Mouse (Mus musculus): ENCODE data around the gene 4930402H24Rik. TPM values are rescaled to one million over a fixed set of nuclear protein-coding genes. Genes with fewer than 3 reads are reported as not detected.

Gene 4930402H24Rik
- total and polyA plus RNA-seq, 2 experiments from 2014 or later = 49.2 to 97.9 TPM

GRCm38 (mm10) chr2:130765396-130765795 lies 140.8 kb downstream of the 4930402H24Rik start:
- ATAC-seq (no peak), DNase-seq (no peak)
- Histone ChIP-seq H3K27me3 (ENCODE audit: insufficient read depth, low read length) (no peaks in the 10 kb centered on the region), H3K36me3 (ENCODE audit: insufficient read depth) (peaks cover 87% of the 10 kb centered on the region), H3K9me3 (ENCODE audit: low read length) (no peaks in the 10 kb centered on the region), H3K4me3 (ENCODE audit: low read depth, low read length) (no peak overlapping the region), H3K27ac (ENCODE audit: low read depth, low read length) (no peak overlapping the region), H3K9ac (no peak overlapping the region), H3K4me2 (ENCODE audit: low read depth) (no peak overlapping the region), H3K4me1 (ENCODE audit: insufficient read depth) (no peaks in the 10 kb centered on the region)
- 93% methylated on average over 3 of the region's 3 CpGs for WGBS
- no peak for TF ChIP-seq CTCF (IDR thresholded peaks at IDR 0.05; ENCODE audit: low read depth)

GRCm38 (mm10) chr2:130760876-130761275 lies 145.3 kb downstream of the 4930402H24Rik start:
- no peak for ATAC-seq
- Histone ChIP-seq H3K4me2 (ENCODE audit: low read depth) (no peak overlapping the region), H3K4me3 (ENCODE audit: low read depth, low read length) (no peak overlapping the region), H3K9ac (no peak overlapping the region), H3K36me3 (ENCODE audit: insufficient read depth) (peaks cover 58% of the 10 kb centered on the region), H3K27me3 (ENCODE audit: insufficient read depth, low read length) (no peaks in the 10 kb centered on the region), H3K27ac (ENCODE audit: low read depth, low read length) (no peak overlapping the region), H3K9me3 (ENCODE audit: low read length) (no peaks in the 10 kb centered on the region), H3K4me1 (ENCODE audit: insufficient read depth) (no peaks in the 10 kb centered on the region)
- DNase-seq = no peak
- no peak for TF ChIP-seq CTCF (IDR thresholded peaks at IDR 0.05; ENCODE audit: low read depth)
- 70% methylated on average over 6 of the region's 6 CpGs for WGBS

- TF ChIP-seq CTCF (IDR thresholded peaks at IDR 0.05; ENCODE audit: low read depth) = no peak
- Histone ChIP-seq H3K9me3 (ENCODE audit: low read length) (no peaks in the 10 kb centered on the region), H3K4me2 (ENCODE audit: low read depth) (no peak overlapping the region), H3K4me1 (ENCODE audit: insufficient read depth) (no peaks in the 10 kb centered on the region), H3K27me3 (ENCODE audit: insufficient read depth, low read length) (no peaks in the 10 kb centered on the region), H3K27ac (ENCODE audit: low read depth, low read length) (no peak overlapping the region), H3K36me3 (ENCODE audit: insufficient read depth) (peaks cover 13% of the 10 kb centered on the region), H3K4me3 (ENCODE audit: low read depth, low read length) (no peak overlapping the region), H3K9ac (no peak overlapping the region)
- DNase-seq (no peak), ATAC-seq (no peak)
- WGBS = 58% methylated on average over 7 of the region's 7 CpGs
These were observed 151.1 kb downstream of the 4930402H24Rik start for GRCm38 (mm10) chr2:130755061-130755607.

DNA sequence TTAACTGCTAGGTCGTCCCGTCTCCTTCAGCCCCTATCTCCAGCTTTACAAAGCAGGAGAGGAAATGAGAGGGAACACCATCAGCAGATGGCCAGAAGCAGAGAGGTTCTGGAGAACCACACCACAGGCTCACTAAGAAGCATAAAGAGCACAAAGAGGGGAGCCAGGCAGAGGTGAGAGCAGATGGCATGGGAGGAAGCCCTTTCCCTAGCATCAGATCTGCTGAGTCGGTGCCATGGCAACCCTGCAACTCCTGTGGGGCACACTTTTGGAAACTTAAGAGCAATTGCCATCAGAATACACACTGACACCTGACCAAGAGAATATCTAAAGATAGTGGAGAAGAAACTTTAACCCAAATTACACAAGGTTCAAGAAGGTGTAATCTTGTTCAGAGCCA lies 151.6 kb downstream of the 4930402H24Rik start:
- Histone ChIP-seq H3K27ac (ENCODE audit: low read depth, low read length) (no peak overlapping the region), H3K9ac (no peak overlapping the region), H3K4me1 (ENCODE audit: insufficient read depth) (no peaks in the 10 kb centered on the region), H3K4me2 (ENCODE audit: low read depth) (no peak overlapping the region), H3K9me3 (ENCODE audit: low read length) (no peaks in the 10 kb centered on the region), H3K36me3 (ENCODE audit: insufficient read depth) (peaks cover 18% of the 10 kb centered on the region), H3K27me3 (ENCODE audit: insufficient read depth, low read length) (no peaks in the 10 kb centered on the region), H3K4me3 (ENCODE audit: low read depth, low read length) (no peak overlapping the region)
- no peak for TF ChIP-seq CTCF (IDR thresholded peaks at IDR 0.05; ENCODE audit: low read depth)
- DNase-seq (no peak), ATAC-seq (no peak)
- 84% methylated on average over 3 of the region's 3 CpGs for WGBS

DNA sequence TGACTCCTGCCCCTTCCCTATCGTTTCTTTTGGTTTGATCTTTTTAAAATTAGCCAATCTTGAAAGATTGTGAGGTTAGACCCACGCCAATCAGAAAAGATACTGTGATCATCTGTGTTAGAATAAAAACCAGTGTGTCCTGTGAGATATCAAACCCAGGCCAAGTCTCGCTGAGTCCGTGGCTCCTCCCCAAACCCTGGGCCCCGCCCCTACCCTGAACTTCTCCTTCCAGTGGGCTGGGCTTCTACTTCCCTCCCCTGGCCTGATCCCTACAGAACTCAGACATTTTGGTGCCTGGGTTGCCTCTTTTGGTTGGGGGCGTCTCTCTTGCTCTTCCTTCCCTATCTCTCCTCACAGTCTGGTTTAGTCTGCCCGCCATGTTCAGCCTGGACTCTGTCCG lies 155.8 kb downstream of the 4930402H24Rik start:
- WGBS = 62% methylated on average over 8 of the region's 8 CpGs
- DNase-seq = no peak

DNA sequence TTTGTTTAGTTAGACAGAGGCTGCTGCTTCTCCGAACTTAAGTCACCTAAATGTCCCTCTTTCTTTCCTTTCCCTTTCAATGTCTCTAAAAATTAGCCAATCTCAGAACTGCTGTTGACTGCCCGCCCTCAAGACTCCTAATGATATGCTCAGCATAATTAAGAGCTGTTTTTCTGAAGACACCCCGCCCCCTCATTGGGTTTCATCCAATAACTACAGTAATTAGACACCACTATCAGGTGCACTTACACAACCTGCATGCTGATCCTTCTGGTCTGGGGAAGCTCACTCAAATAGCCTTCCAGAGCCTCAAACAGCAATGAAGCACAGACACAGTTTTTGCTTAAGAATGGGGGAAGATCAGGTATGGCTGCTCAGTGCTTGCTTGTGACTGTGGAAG lies 156.5 kb downstream of the 4930402H24Rik start:
- H3K4me2 ChIP-seq (ENCODE audit: low read depth) = no peak overlapping the region
- H3K27me3 ChIP-seq (ENCODE audit: insufficient read depth, low read length) = no peaks in the 10 kb centered on the region
- H3K36me3 ChIP-seq (ENCODE audit: insufficient read depth) = peaks cover 56% of the 10 kb centered on the region
- TF ChIP-seq CTCF (IDR thresholded peaks at IDR 0.05; ENCODE audit: low read depth) = no peak
- WGBS = 46% methylated on average over 3 of the region's 3 CpGs
- DNase-seq = no peak
- no peaks in the 10 kb centered on the region for H3K4me1 ChIP-seq (ENCODE audit: insufficient read depth)
- no peak for ATAC-seq
- no peak overlapping the region for H3K9ac ChIP-seq
- no peak overlapping the region for H3K27ac ChIP-seq (ENCODE audit: low read depth, low read length)
- H3K4me3 ChIP-seq (ENCODE audit: low read depth, low read length) = no peak overlapping the region
- H3K9me3 ChIP-seq (ENCODE audit: low read length) = no peaks in the 10 kb centered on the region

More for the DNA sequence above, 155.8 kb downstream of the 4930402H24Rik start:
- Histone ChIP-seq H3K4me2 (ENCODE audit: low read depth) (no peak overlapping the region), H3K4me3 (ENCODE audit: low read depth, low read length) (no peak overlapping the region), H3K4me1 (ENCODE audit: insufficient read depth) (no peaks in the 10 kb centered on the region), H3K9ac (no peak overlapping the region), H3K36me3 (ENCODE audit: insufficient read depth) (peaks cover 48% of the 10 kb centered on the region), H3K9me3 (ENCODE audit: low read length) (no peaks in the 10 kb centered on the region), H3K27ac (ENCODE audit: low read depth, low read length) (no peak overlapping the region), H3K27me3 (ENCODE audit: insufficient read depth, low read length) (no peaks in the 10 kb centered on the region)
- no peak for TF ChIP-seq CTCF (IDR thresholded peaks at IDR 0.05; ENCODE audit: low read depth)
- ATAC-seq = no peak

GRCm38 (mm10) chr2:130743576-130743975 lies 162.6 kb downstream of the 4930402H24Rik start:
- DNase-seq (no peak), ATAC-seq (no peak)
- Histone ChIP-seq H3K27ac (ENCODE audit: low read depth, low read length) (no peak overlapping the region), H3K9me3 (ENCODE audit: low read length) (no peaks in the 10 kb centered on the region), H3K4me2 (ENCODE audit: low read depth) (no peak overlapping the region), H3K4me3 (ENCODE audit: low read depth, low read length) (no peak overlapping the region), H3K4me1 (ENCODE audit: insufficient read depth) (no peaks in the 10 kb centered on the region), H3K9ac (no peak overlapping the region), H3K36me3 (ENCODE audit: insufficient read depth) (peaks cover 100% of the 10 kb centered on the region), H3K27me3 (ENCODE audit: insufficient read depth, low read length) (no peaks in the 10 kb centered on the region)
- 96% methylated on average over 1 of the region's 1 CpGs for WGBS
- no peak for TF ChIP-seq CTCF (IDR thresholded peaks at IDR 0.05; ENCODE audit: low read depth)
